Mouse (Mus musculus): ENCODE data around the gene Cyp4a10. TPM values are rescaled to one million over a fixed set of nuclear protein-coding genes. Genes with fewer than 3 reads are reported as not detected.

Gene Cyp4a10
- polyA plus RNA-seq, 1 experiment = not detected

GRCm38 (mm10) chr4:115519444-115519843 lies 1.4 kb downstream of the Cyp4a10 start:
- Histone ChIP-seq H3K79me2 (ENCODE audit: control insufficient read depth, insufficient read depth) (no peaks in the 10 kb centered on the region), H3ac (ENCODE audit: control insufficient read depth, insufficient read length, low read depth) (no peak overlapping the region), H3K36me3 (ENCODE audit: control insufficient read depth, insufficient read depth) (no peaks in the 10 kb centered on the region), H3K79me3 (ENCODE audit: low read depth) (no peaks in the 10 kb centered on the region), H3K4me3 (ENCODE audit: insufficient read depth, poor library complexity, severe bottlenecking) (no peak overlapping the region), H3K27me3 (ENCODE audit: control insufficient read depth, insufficient read depth, insufficient read length) (no peaks in the 10 kb centered on the region)
- TF ChIP-seq USF1 (IDR thresholded peaks at IDR 0.05; ENCODE audit: low read depth) (no peak), MYOG (IDR thresholded peaks at IDR 0.05; ENCODE audit: control insufficient read depth, extremely low read depth, insufficient read length) (no peak), CTCF (IDR thresholded peaks at IDR 0.05; ENCODE audit: control insufficient read depth, insufficient read depth, insufficient read length) (no peak), MYOD1 (IDR thresholded peaks at IDR 0.05; ENCODE audit: control insufficient read depth, insufficient read length, low read depth) (no peak), CEBPB (IDR thresholded peaks at IDR 0.05; ENCODE audit: low read depth) (no peak), MAX (IDR thresholded peaks at IDR 0.05) (no peak), FOSL1 (IDR thresholded peaks at IDR 0.05; ENCODE audit: insufficient read depth, low read length, poor library complexity, severe bottlenecking) (no peak)

- Histone ChIP-seq H3K27me3 (ENCODE audit: control insufficient read depth, insufficient read depth, insufficient read length) (no peaks in the 10 kb centered on the region), H3K4me3 (ENCODE audit: insufficient read depth, poor library complexity, severe bottlenecking) (no peak overlapping the region), H3ac (ENCODE audit: control insufficient read depth, insufficient read length, low read depth) (no peak overlapping the region), H3K79me2 (ENCODE audit: control insufficient read depth, insufficient read depth) (no peaks in the 10 kb centered on the region), H3K79me3 (ENCODE audit: low read depth) (no peaks in the 10 kb centered on the region), H3K36me3 (ENCODE audit: control insufficient read depth, insufficient read depth) (no peaks in the 10 kb centered on the region)
- TF ChIP-seq CEBPB (IDR thresholded peaks at IDR 0.05; ENCODE audit: low read depth) (no peak), MYOD1 (IDR thresholded peaks at IDR 0.05; ENCODE audit: control insufficient read depth, insufficient read length, low read depth) (no peak), USF1 (IDR thresholded peaks at IDR 0.05; ENCODE audit: low read depth) (no peak)
Measured at GRCm38 (mm10) chr4:115521766-115522165, 3.7 kb downstream of the Cyp4a10 start.

- no peaks in the 10 kb centered on the region for H3K36me3 ChIP-seq (ENCODE audit: control insufficient read depth, insufficient read depth)
- no peak overlapping the region for H3K4me3 ChIP-seq (ENCODE audit: insufficient read depth, poor library complexity, severe bottlenecking)
- H3K79me2 ChIP-seq (ENCODE audit: control insufficient read depth, insufficient read depth) = no peaks in the 10 kb centered on the region
- H3ac ChIP-seq (ENCODE audit: control insufficient read depth, insufficient read length, low read depth) = no peak overlapping the region
- H3K79me3 ChIP-seq (ENCODE audit: low read depth) = no peaks in the 10 kb centered on the region
- TF ChIP-seq FOSL1 (IDR thresholded peaks at IDR 0.05; ENCODE audit: insufficient read depth, low read length, poor library complexity, severe bottlenecking) (no peak), USF1 (IDR thresholded peaks at IDR 0.05; ENCODE audit: low read depth) (no peak), CTCF (IDR thresholded peaks at IDR 0.05; ENCODE audit: control insufficient read depth, insufficient read depth, insufficient read length) (no peak), CEBPB (IDR thresholded peaks at IDR 0.05; ENCODE audit: low read depth) (no peak), MAX (IDR thresholded peaks at IDR 0.05) (no peak), MYOG (IDR thresholded peaks at IDR 0.05; ENCODE audit: control insufficient read depth, extremely low read depth, insufficient read length) (no peak), MYOD1 (IDR thresholded peaks at IDR 0.05; ENCODE audit: control insufficient read depth, insufficient read length, low read depth) (no peak)
- H3K27me3 ChIP-seq (ENCODE audit: control insufficient read depth, insufficient read depth, insufficient read length) = no peaks in the 10 kb centered on the region
Measured at GRCm38 (mm10) chr4:115545101-115545500, 27.0 kb downstream of the Cyp4a10 start.

- H3K79me2 ChIP-seq (ENCODE audit: control insufficient read depth, insufficient read depth) = no peaks in the 10 kb centered on the region
- TF ChIP-seq MYOG (IDR thresholded peaks at IDR 0.05; ENCODE audit: control insufficient read depth, extremely low read depth, insufficient read length) (no peak), FOSL1 (IDR thresholded peaks at IDR 0.05; ENCODE audit: insufficient read depth, low read length, poor library complexity, severe bottlenecking) (no peak), MYOD1 (IDR thresholded peaks at IDR 0.05; ENCODE audit: control insufficient read depth, insufficient read length, low read depth) (no peak), MAX (IDR thresholded peaks at IDR 0.05) (no peak), CEBPB (IDR thresholded peaks at IDR 0.05; ENCODE audit: low read depth) (no peak), CTCF (IDR thresholded peaks at IDR 0.05; ENCODE audit: control insufficient read depth, insufficient read depth, insufficient read length) (no peak), USF1 (IDR thresholded peaks at IDR 0.05; ENCODE audit: low read depth) (no peak)
- H3ac ChIP-seq (ENCODE audit: control insufficient read depth, insufficient read length, low read depth) = no peak overlapping the region
- H3K79me3 ChIP-seq (ENCODE audit: low read depth) = no peaks in the 10 kb centered on the region
- no peaks in the 10 kb centered on the region for H3K27me3 ChIP-seq (ENCODE audit: control insufficient read depth, insufficient read depth, insufficient read length)
- H3K4me3 ChIP-seq (ENCODE audit: insufficient read depth, poor library complexity, severe bottlenecking) = no peak overlapping the region
- no peaks in the 10 kb centered on the region for H3K36me3 ChIP-seq (ENCODE audit: control insufficient read depth, insufficient read depth)
Measured at GRCm38 (mm10) chr4:115546141-115546828, 28.2 kb downstream of the Cyp4a10 start.

- Histone ChIP-seq H3ac (ENCODE audit: control insufficient read depth, insufficient read length, low read depth) (no peak overlapping the region), H3K27me3 (ENCODE audit: control insufficient read depth, insufficient read depth, insufficient read length) (no peaks in the 10 kb centered on the region), H3K4me3 (ENCODE audit: insufficient read depth, poor library complexity, severe bottlenecking) (no peak overlapping the region), H3K79me2 (ENCODE audit: control insufficient read depth, insufficient read depth) (no peaks in the 10 kb centered on the region), H3K79me3 (ENCODE audit: low read depth) (no peaks in the 10 kb centered on the region), H3K36me3 (ENCODE audit: control insufficient read depth, insufficient read depth) (no peaks in the 10 kb centered on the region)
- TF ChIP-seq CTCF (IDR thresholded peaks at IDR 0.05; ENCODE audit: control insufficient read depth, insufficient read depth, insufficient read length) (no peak), MYOD1 (IDR thresholded peaks at IDR 0.05; ENCODE audit: control insufficient read depth, insufficient read length, low read depth) (no peak), FOSL1 (IDR thresholded peaks at IDR 0.05; ENCODE audit: insufficient read depth, low read length, poor library complexity, severe bottlenecking) (no peak), USF1 (IDR thresholded peaks at IDR 0.05; ENCODE audit: low read depth) (no peak), MAX (IDR thresholded peaks at IDR 0.05) (no peak), CEBPB (IDR thresholded peaks at IDR 0.05; ENCODE audit: low read depth) (no peak), MYOG (IDR thresholded peaks at IDR 0.05; ENCODE audit: control insufficient read depth, extremely low read depth, insufficient read length) (no peak)
Measured at GRCm38 (mm10) chr4:115552726-115553125, 34.7 kb downstream of the Cyp4a10 start.

- no peak overlapping the region for H3ac ChIP-seq (ENCODE audit: control insufficient read depth, insufficient read length, low read depth)
- H3K79me2 ChIP-seq (ENCODE audit: control insufficient read depth, insufficient read depth) = no peaks in the 10 kb centered on the region
- no peaks in the 10 kb centered on the region for H3K79me3 ChIP-seq (ENCODE audit: low read depth)
- TF ChIP-seq MYOG (IDR thresholded peaks at IDR 0.05; ENCODE audit: control insufficient read depth, extremely low read depth, insufficient read length) (no peak), CEBPB (IDR thresholded peaks at IDR 0.05; ENCODE audit: low read depth) (no peak), CTCF (IDR thresholded peaks at IDR 0.05; ENCODE audit: control insufficient read depth, insufficient read depth, insufficient read length) (no peak), MAX (IDR thresholded peaks at IDR 0.05) (no peak), FOSL1 (IDR thresholded peaks at IDR 0.05; ENCODE audit: insufficient read depth, low read length, poor library complexity, severe bottlenecking) (no peak), USF1 (IDR thresholded peaks at IDR 0.05; ENCODE audit: low read depth) (no peak), MYOD1 (IDR thresholded peaks at IDR 0.05; ENCODE audit: control insufficient read depth, insufficient read length, low read depth) (no peak)
- H3K4me3 ChIP-seq (ENCODE audit: insufficient read depth, poor library complexity, severe bottlenecking) = no peak overlapping the region
- no peaks in the 10 kb centered on the region for H3K27me3 ChIP-seq (ENCODE audit: control insufficient read depth, insufficient read depth, insufficient read length)
- no peaks in the 10 kb centered on the region for H3K36me3 ChIP-seq (ENCODE audit: control insufficient read depth, insufficient read depth)
Measured at GRCm38 (mm10) chr4:115555513-115555912, 37.4 kb downstream of the Cyp4a10 start.

All from C2C12 (cell line).